Mouse (Mus musculus) CH12.LX (cell line): ENCODE results near the gene Fam168a. TPM values are rescaled to one million over a fixed set of nuclear protein-coding genes. Genes with fewer than 3 reads are reported as not detected.

Experiments
- DNase-seq: peaks from one replicate; pipeline ENCODE4 v3.0.0-alpha.2; 2013; ENCODE audit errors: extremely low read depth
- H3K27ac ChIP-seq: 2 replicates; pipeline ENCODE4 v1.5.1; 2012; ENCODE audit warnings: low read depth, mild to moderate bottlenecking, control low read depth, moderate library complexity; ENCODE audit not compliant: insufficient read depth
- H3K27me3 ChIP-seq: replicated peaks from 2 replicates; pipeline ENCODE3; 2012; ENCODE audit warnings: inconsistent platforms
- H3K36me3 ChIP-seq, 2 experiments: replicated peaks in 1 of 2; 2 replicates each; pipeline versions ENCODE3 to v1.6.1; 2012; ENCODE audit warnings: inconsistent platforms in 1 of 2, low read length in 1 of 2, mild to moderate bottlenecking in 1 of 2, mixed read lengths in 1 of 2, moderate library complexity in 1 of 2; ENCODE audit not compliant: control insufficient read depth in 1 of 2, insufficient read depth in 1 of 2
- H3K4me1 ChIP-seq, 2 experiments: 2 replicates each; pipeline ENCODE4 v1.6.1; 2012; ENCODE audit warnings: inconsistent platforms in 1 of 2, moderate library complexity in 1 of 2; ENCODE audit not compliant: insufficient read depth in 2 of 2, control insufficient read depth in 1 of 2
- H3K4me2 ChIP-seq: 2 replicates; pipeline ENCODE4 v1.6.1; 2012; ENCODE audit warnings: low read depth, mild to moderate bottlenecking, control low read depth; ENCODE audit not compliant: poor library complexity, insufficient read depth, severe bottlenecking
- H3K4me3 ChIP-seq, 3 experiments: fragments of 150-350 bp in 1 of 3; sonication (generic) in 1 of 3; replicated peaks in 1 of 3; 2 replicates each; pipeline versions ENCODE3 to v1.5.1; 2011 to 2012; ENCODE audit warnings: low read depth in 2 of 3, low read length in 2 of 3, mild to moderate bottlenecking in 2 of 3, moderate library complexity in 2 of 3, control low read depth in 1 of 3, improper control_type of control experiment in 1 of 3, inconsistent platforms in 1 of 3, mixed read lengths in 1 of 3; ENCODE audit not compliant: poor library complexity in 1 of 3
- H3K79me2 ChIP-seq: replicated peaks from 2 replicates; pipeline ENCODE4 v1.6.1; 2012; ENCODE audit warnings: mild to moderate bottlenecking, moderate library complexity; ENCODE audit not compliant: control insufficient read depth, poor library complexity, insufficient read depth, severe bottlenecking; ENCODE audit errors: extremely low read depth
- H3K9ac ChIP-seq: 2 replicates; pipeline ENCODE4 v1.6.1; 2012; ENCODE audit warnings: low read depth, mild to moderate bottlenecking, control low read depth, moderate library complexity; ENCODE audit not compliant: insufficient read depth
- H3K9me3 ChIP-seq: replicated peaks from 2 replicates; pipeline ENCODE3; 2012; ENCODE audit warnings: low read length, inconsistent platforms, mixed read lengths
- BHLHE40 ChIP-seq: IDR thresholded peaks from 2 replicates; pipeline ENCODE4 v1.6.1; 2011; ENCODE audit warnings: mild to moderate bottlenecking, low read depth, low read length, improper control_type of control experiment
- CHD1 ChIP-seq: IDR thresholded peaks from 2 replicates; pipeline ENCODE4 v1.6.1; 2012; ENCODE audit warnings: low read depth, low read length, improper control_type of control experiment, inconsistent platforms
- E2F4 ChIP-seq: IDR thresholded peaks from 2 replicates; pipeline ENCODE4 v1.6.1; 2011; ENCODE audit warnings: low read depth, low read length, improper control_type of control experiment; ENCODE audit not compliant: insufficient replicate concordance
- ELF1 ChIP-seq: IDR thresholded peaks from 2 replicates; pipeline ENCODE4 v1.6.1; 2014; ENCODE audit warnings: low read depth, mild to moderate bottlenecking, inconsistent platforms, low read length, improper control_type of control experiment
- EP300 ChIP-seq: IDR thresholded peaks from 2 replicates; pipeline ENCODE4 v1.6.1; 2011; ENCODE audit warnings: low read length, improper control_type of control experiment
- ETS1 ChIP-seq: conservative IDR thresholded peaks from 2 replicates; pipeline ENCODE4 v1.6.1; 2012; ENCODE audit warnings: low read depth, mild to moderate bottlenecking, inconsistent platforms, low read length, improper control_type of control experiment, moderate library complexity
- JUND ChIP-seq: conservative IDR thresholded peaks from 2 replicates; pipeline ENCODE4 v1.6.1; 2011; ENCODE audit warnings: low read depth, low read length, improper control_type of control experiment
- MAZ ChIP-seq: IDR thresholded peaks from 2 replicates; pipeline ENCODE4 v1.6.1; 2012; ENCODE audit warnings: low read depth, mild to moderate bottlenecking, inconsistent platforms, low read length, improper control_type of control experiment, moderate library complexity
- MYC ChIP-seq: IDR thresholded peaks from 2 replicates; pipeline ENCODE4 v1.6.1; 2011; ENCODE audit warnings: low read depth, mild to moderate bottlenecking, improper control_type of control experiment, low read length
- PAX5 ChIP-seq: IDR thresholded peaks from 2 replicates; pipeline ENCODE4 v1.6.1; 2012; ENCODE audit warnings: low read length, inconsistent platforms, mixed read lengths
- POLR2AphosphoS2 ChIP-seq: IDR thresholded peaks from 2 replicates; pipeline ENCODE4 v1.6.1; 2011; ENCODE audit warnings: low read depth, low read length, improper control_type of control experiment
- UBTF ChIP-seq: IDR thresholded peaks from 2 replicates; pipeline ENCODE4 v1.6.1; 2012; ENCODE audit warnings: low read depth, mild to moderate bottlenecking, inconsistent platforms, low read length, improper control_type of control experiment, moderate library complexity
- USF1 ChIP-seq: IDR thresholded peaks from 2 replicates; pipeline ENCODE4 v1.6.1; 2014; ENCODE audit warnings: low read depth, mild to moderate bottlenecking, inconsistent platforms, low read length, improper control_type of control experiment
- USF2 ChIP-seq: conservative IDR thresholded peaks from 2 replicates; pipeline ENCODE4 v1.6.1; 2011; ENCODE audit warnings: low read depth, low read length, improper control_type of control experiment
- ZC3H11A ChIP-seq: IDR thresholded peaks from 2 replicates; pipeline ENCODE4 v1.6.1; 2012; ENCODE audit warnings: low read depth, mild to moderate bottlenecking, inconsistent platforms, low read length, improper control_type of control experiment
- ZMIZ1 ChIP-seq: IDR thresholded peaks from 2 replicates; pipeline ENCODE4 v1.6.1; 2012; ENCODE audit warnings: low read depth, mild to moderate bottlenecking, inconsistent platforms, low read length, improper control_type of control experiment
- dilution Hi-C: fragments of 300-500 bp; cut with MboI; formaldehyde crosslinking; loops from 2 replicates; pipeline ENCODE4 v1.14.3; 2020; ENCODE audit warnings: low sequenced_read_pairs; ENCODE audit not compliant: extremely low pct_unique_long_range_greater_than_20kb, extremely low pct_ligation_motif_present
- in situ Hi-C: fragments of 300-500 bp; cut with MboI; formaldehyde crosslinking; loops from 3 replicates; pipeline ENCODE4 v1.14.3; 2019; ENCODE audit warnings: low sequenced_read_pairs, low pct_ligation_motif_present, low pct_unique_long_range_greater_than_20kb, mixed read lengths
- polyA plus RNA-seq: library from polyadenylated mRNA; unstranded; fragments of >175 nt; gene quantifications from 2 replicates; pipeline ENCODE4 v1.2.1, GENCODE M21; 2012; ENCODE audit warnings: low read depth; ENCODE audit not compliant: insufficient read length
- total RNA-seq, 2 experiments: library from RNA; depleted of rRNA; stranded (reverse); fragments of 300-350 nt in 1 of 2; fragments of >200 nt in 1 of 2; gene quantifications; 2 replicates each; pipeline ENCODE4 v1.2.3; 2012 to 2014

Fam168a gene
- total and polyA plus RNA-seq, 3 experiments = 4.0 to 15.0 (median 4.9) TPM

- Histone ChIP-seq H3K9ac (no peak overlapping the region; the same call in 1 of the 2 replicates), H3K36me3 (peaks cover 0 to 3% of the 10 kb centered on the region in 2 experiments), H3K27me3 (no peaks in the 10 kb centered on the region), H3K79me2 (peaks cover 5% of the 10 kb centered on the region; the same call in 1 of the 2 replicates), H3K27ac (peak overlapping the region; percentile 84), H3K9me3 (no peaks in the 10 kb centered on the region), H3K4me3 (peak overlapping the region in 2 of 3 experiments; percentile 9 to 25), H3K4me2 (peak overlapping the region; percentile 47; the same call in 1 of the 2 replicates), H3K4me1 (peaks cover 13 to 62% of the 10 kb centered on the region in 2 experiments)
- peak; percentile 37 for DNase-seq
- dilution Hi-C loops = no loop called here
- in situ Hi-C loops = no loop called here
- TF ChIP-seq USF2 = no peak
- no peak for TF ChIP-seq USF1
- no peak for TF ChIP-seq ETS1
- TF ChIP-seq E2F4 = no peak
- TF ChIP-seq MAZ = 0 out of 2 replicates have a peak, but pooled peaks have one; percentile 33
- 0 out of 2 replicates have a peak, but pooled peaks have one; percentile 29 for TF ChIP-seq EP300
- no peak for TF ChIP-seq ZC3H11A
- no peak for TF ChIP-seq PAX5
- TF ChIP-seq BHLHE40 = no peak
- 0 out of 2 replicates have a peak, but pooled peaks have one; percentile 17 for TF ChIP-seq CHD1
- TF ChIP-seq ELF1 = no peak
These were observed 26.8 kb downstream of the Fam168a start for GRCm38 (mm10) chr7:100733051-100733813.

DNA sequence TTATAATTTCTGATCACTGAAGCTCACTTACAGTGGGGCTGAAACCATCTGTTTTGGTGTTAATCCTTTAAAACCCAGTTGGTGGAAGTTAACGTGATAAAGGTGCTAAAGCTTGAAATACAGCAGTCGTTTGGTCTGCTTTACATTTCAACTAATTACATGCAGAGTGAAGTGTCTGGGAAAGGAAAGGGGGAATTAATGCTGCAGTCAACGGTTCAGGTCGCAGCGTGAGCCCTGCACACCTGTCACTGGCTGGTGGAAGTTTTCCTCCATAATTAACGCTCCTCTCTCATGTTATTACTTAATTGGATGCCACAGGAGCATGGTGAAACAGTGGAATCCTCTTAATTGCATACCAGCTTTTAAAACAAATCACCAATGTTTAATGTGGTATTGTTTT lies 27.8 kb downstream of the Fam168a start:
- Histone ChIP-seq H3K9me3 (no peaks in the 10 kb centered on the region), H3K79me2 (peaks cover 5% of the 10 kb centered on the region; the same call in 1 of the 2 replicates), H3K27me3 (no peaks in the 10 kb centered on the region), H3K4me3 (no peak overlapping the region), H3K27ac (peak overlapping the region; percentile 23; the same call in 1 of the 2 replicates), H3K4me1 (peaks cover 13 to 62% of the 10 kb centered on the region in 2 experiments), H3K9ac (no peak overlapping the region), H3K36me3 (peaks cover 0 to 6% of the 10 kb centered on the region in 2 experiments), H3K4me2 (peak overlapping the region; percentile 45)
- in situ Hi-C loops (no loop called here), dilution Hi-C loops (no loop called here)
- TF ChIP-seq POLR2AphosphoS2 = no peak
- no peak for TF ChIP-seq UBTF
- no peak for TF ChIP-seq ZMIZ1
- TF ChIP-seq JUND = no peak
- 0 out of 2 replicates have a peak, but pooled peaks have one; percentile 13 for TF ChIP-seq BHLHE40
- TF ChIP-seq MYC = no peak
- no peak for TF ChIP-seq ZC3H11A
- DNase-seq = peak; percentile 34
